Mouse (Mus musculus) liver, postnatal 0 days (tissue): ENCODE results near the gene Gmds. TPM values are rescaled to one million over a fixed set of nuclear protein-coding genes. Genes with fewer than 3 reads are reported as not detected.

Source experiments
- ATAC-seq: fragments of 200-750 bp; cut with Nextera tagmentation; 2 replicates; pipeline ENCODE4 v1.8.0; 2017; ENCODE audit warnings: mild to moderate bottlenecking, moderate library complexity
- DNase-seq: peaks from one replicate; pipeline ENCODE4 v3.0.0-alpha.2; 2016
- H3K27ac ChIP-seq: fragments of 300-500 bp; sonication (generic); 2 replicates; pipeline ENCODE4 v1.5.1; 2014; ENCODE audit warnings: antibody characterized with exemption, moderate library complexity, mild to moderate bottlenecking, low read depth
- H3K27me3 ChIP-seq: fragments of 300-500 bp; sonication (generic); 2 replicates; pipeline ENCODE4 v1.6.1; 2014; ENCODE audit warnings: low read length, control low read depth, mixed read lengths; ENCODE audit not compliant: insufficient read depth
- H3K36me3 ChIP-seq: fragments of 300-500 bp; sonication (generic); replicated peaks from 2 replicates; pipeline ENCODE4 v1.6.1; 2014; ENCODE audit warnings: mild to moderate bottlenecking, control low read depth, low read length, moderate library complexity, mixed read lengths; ENCODE audit not compliant: insufficient read depth
- H3K4me1 ChIP-seq: fragments of 300-500 bp; sonication (generic); 2 replicates; pipeline ENCODE4 v1.6.1; 2014; ENCODE audit warnings: antibody characterized with exemption, mild to moderate bottlenecking, control low read depth; ENCODE audit not compliant: insufficient read depth
- H3K4me2 ChIP-seq: fragments of 300-500 bp; sonication (generic); 2 replicates; pipeline ENCODE4 v1.6.1; 2014; ENCODE audit warnings: low read depth, mild to moderate bottlenecking, low read length, moderate library complexity, mixed read lengths
- H3K4me3 ChIP-seq: fragments of 300-500 bp; sonication (generic); 2 replicates; pipeline ENCODE4 v1.5.1; 2014; ENCODE audit warnings: low read depth, low read length
- H3K9ac ChIP-seq: fragments of 300-500 bp; sonication (generic); replicated peaks from 2 replicates; pipeline ENCODE4 v1.6.1; 2014; ENCODE audit warnings: mild to moderate bottlenecking, moderate library complexity
- H3K9me3 ChIP-seq: fragments of 300-500 bp; sonication (generic); 2 replicates; pipeline ENCODE4 v1.6.1; 2016; ENCODE audit warnings: mild to moderate bottlenecking, control low read depth, low read length, mixed read lengths
- CTCF ChIP-seq: sonication (generic); IDR thresholded peaks from 2 replicates; pipeline ENCODE4 v1.5.1; 2016; ENCODE audit warnings: antibody characterized with exemption, low read depth
- EP300 ChIP-seq: IDR thresholded peaks from 2 replicates; pipeline ENCODE4 v1.6.1; 2016; ENCODE audit warnings: antibody characterized with exemption, low read depth, mild to moderate bottlenecking
- WGBS: fragments of 180-500 bp; shearing (Covaris S2); extraction: QIAGEN DNeasy Blood & Tissue Kit; methylation state at CpG from one replicate; pipeline ENCODE4 v1.1.7; 2014; ENCODE audit not compliant: insufficient replicate concordance; 5-methylcytosine and 5-hydroxymethylcytosine counted together
- polyA plus RNA-seq: library from polyadenylated mRNA; unstranded; fragments of >200 nt; fragmentation: Nextera tagmentation; extraction: Ambion mirVana; gene quantifications from 2 replicates; pipeline ENCODE4 v1.2.1, GENCODE M21; 2015

The Gmds gene
- polyA plus RNA-seq, 1 experiment from 2014 or later, result 4.9 TPM

- no peaks in the 10 kb centered on the region for H3K36me3 ChIP-seq
- H3K4me3 ChIP-seq, result no peak overlapping the region
- ATAC-seq (no peak), DNase-seq (no peak)
- no peaks in the 10 kb centered on the region for H3K9me3 ChIP-seq
- TF ChIP-seq CTCF, result no peak
- no peak for TF ChIP-seq EP300
- H3K9ac ChIP-seq, result no peak overlapping the region
- H3K4me2 ChIP-seq, result no peak overlapping the region
- WGBS, result 80% methylated on average over 2 of the region's 2 CpGs
- H3K27me3 ChIP-seq, result no peaks in the 10 kb centered on the region
- no peak overlapping the region for H3K27ac ChIP-seq
- 0 out of 2 replicates have a peak, but pooled peaks cover 3% of the 10 kb centered on the region for H3K4me1 ChIP-seq
Measured at GRCm38 (mm10) chr13:31782063-31782462, 556.5 kb downstream of the Gmds start.

DNA sequence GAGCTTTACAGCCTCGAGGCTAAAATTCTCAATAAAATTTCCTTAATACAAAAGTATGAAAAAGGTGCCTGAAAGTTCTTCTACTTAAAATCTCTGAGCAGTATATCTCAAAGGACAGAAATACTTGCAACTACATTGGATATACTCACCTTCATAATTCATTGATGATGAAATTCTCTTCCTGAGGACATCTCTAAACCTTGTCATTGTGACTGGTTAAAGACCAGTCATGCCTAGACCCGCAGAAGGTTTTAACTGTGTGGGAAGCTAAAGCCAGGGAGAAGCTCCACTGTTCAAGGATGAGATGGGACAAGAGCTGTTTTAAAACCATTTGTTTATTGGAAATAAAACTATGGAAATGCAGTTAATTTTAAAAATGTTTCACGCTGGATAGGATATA, 558.2 kb downstream of the Gmds start:
- H3K36me3 ChIP-seq, result no peaks in the 10 kb centered on the region
- H3K4me2 ChIP-seq, result no peak overlapping the region
- H3K27ac ChIP-seq, result no peak overlapping the region
- no peak overlapping the region for H3K9ac ChIP-seq
- no peak for TF ChIP-seq CTCF
- no peak for TF ChIP-seq EP300
- H3K9me3 ChIP-seq, result no peaks in the 10 kb centered on the region
- DNase-seq (no peak), ATAC-seq (no peak)
- no peaks in the 10 kb centered on the region for H3K27me3 ChIP-seq
- 0 out of 2 replicates have a peak, but pooled peaks cover 6% of the 10 kb centered on the region for H3K4me1 ChIP-seq
- WGBS, result 72% methylated on average over 3 of the region's 3 CpGs
- no peak overlapping the region for H3K4me3 ChIP-seq

DNA sequence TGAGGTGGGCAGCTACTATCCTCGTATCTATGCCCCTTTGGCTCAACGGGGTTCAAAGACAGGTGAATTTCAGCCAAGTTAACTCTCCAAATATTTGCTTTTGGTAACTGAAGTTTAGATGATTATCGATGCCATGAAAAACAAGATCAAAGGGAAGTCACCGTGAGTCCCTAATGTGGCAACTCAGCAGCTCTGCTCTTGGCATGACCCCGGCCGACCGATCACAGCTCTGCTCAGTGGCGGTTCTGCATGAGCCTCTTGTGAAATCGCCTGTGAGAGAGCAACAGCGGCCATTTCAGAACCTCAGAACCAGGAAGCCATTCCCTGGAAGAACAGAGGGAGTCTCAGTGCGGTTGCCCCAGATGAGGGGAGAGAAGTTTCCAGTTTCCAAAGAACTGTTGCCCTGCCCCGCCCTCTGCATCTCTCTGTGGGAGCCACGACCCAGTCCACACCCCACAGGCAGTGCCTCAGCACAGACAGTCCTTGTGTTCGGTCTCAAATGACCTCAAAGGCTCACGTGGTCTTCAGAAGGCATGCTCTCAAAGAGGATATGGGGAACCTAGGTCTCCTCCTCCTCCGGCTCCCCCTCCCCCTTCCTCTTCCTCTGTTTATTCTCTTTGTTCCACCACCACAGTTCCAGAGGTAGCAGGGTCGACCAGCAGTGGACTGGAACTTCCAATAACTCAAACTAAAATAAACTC, 559.1 kb downstream of the Gmds start:
- peak; percentile 57 for DNase-seq
- H3K4me1 ChIP-seq, result 0 out of 2 replicates have a peak, but pooled peaks cover 6% of the 10 kb centered on the region
- H3K4me3 ChIP-seq, result no peak overlapping the region
- H3K9ac ChIP-seq, result no peak overlapping the region
- H3K27me3 ChIP-seq, result no peaks in the 10 kb centered on the region
- 44% methylated on average over 17 of the region's 17 CpGs for WGBS
- TF ChIP-seq CTCF (no peak), EP300 (no peak)
- H3K4me2 ChIP-seq, result peak overlapping the region; percentile 24; the same call in 1 of the 2 replicates
- no peaks in the 10 kb centered on the region for H3K36me3 ChIP-seq
- peak; percentile 95 for ATAC-seq
- H3K9me3 ChIP-seq, result no peaks in the 10 kb centered on the region
- peak overlapping the region; percentile 48; the same call in 1 of the 2 replicates for H3K27ac ChIP-seq

DNA sequence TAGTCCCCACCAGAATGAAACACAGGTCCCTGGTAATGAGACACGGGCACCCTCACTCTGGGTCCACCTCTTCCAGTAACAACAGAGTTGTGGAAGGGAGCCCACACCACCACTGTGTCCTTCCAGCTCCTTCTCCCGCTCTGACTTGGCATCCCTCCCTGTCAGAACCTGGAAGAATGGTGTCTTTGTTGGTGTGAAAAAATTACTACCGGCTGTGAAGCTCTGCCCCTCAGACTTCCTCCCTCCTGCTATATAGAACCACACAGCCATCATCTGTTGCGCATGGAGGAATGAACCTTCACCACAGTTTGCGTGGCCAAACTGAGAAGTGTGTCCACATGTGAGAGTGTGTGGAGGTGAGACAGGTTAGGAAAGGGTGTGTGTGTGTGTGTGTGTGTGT, 562.8 kb downstream of the Gmds start:
- no peak for TF ChIP-seq EP300
- no peak for TF ChIP-seq CTCF
- Histone ChIP-seq H3K36me3 (no peaks in the 10 kb centered on the region), H3K27me3 (no peaks in the 10 kb centered on the region), H3K4me2 (no peak overlapping the region), H3K4me3 (no peak overlapping the region), H3K4me1 (0 out of 2 replicates have a peak, but pooled peaks cover 6% of the 10 kb centered on the region), H3K9ac (no peak overlapping the region), H3K9me3 (no peaks in the 10 kb centered on the region), H3K27ac (no peak overlapping the region)
- DNase-seq, result no peak
- ATAC-seq, result no peak
- WGBS, result 67% methylated on average over 5 of the region's 5 CpGs

GRCm38 (mm10) chr13:31772882-31773281, 565.7 kb downstream of the Gmds start:
- DNase-seq (no peak), ATAC-seq (no peak)
- Histone ChIP-seq H3K27ac (no peak overlapping the region), H3K4me3 (no peak overlapping the region), H3K27me3 (no peaks in the 10 kb centered on the region), H3K9ac (no peak overlapping the region), H3K4me1 (0 out of 2 replicates have a peak, but pooled peaks cover 3% of the 10 kb centered on the region), H3K4me2 (no peak overlapping the region), H3K36me3 (no peaks in the 10 kb centered on the region), H3K9me3 (no peaks in the 10 kb centered on the region)
- WGBS, result 76% methylated on average over 5 of the region's 5 CpGs
- TF ChIP-seq EP300, result no peak
- TF ChIP-seq CTCF, result no peak
